Mouse (Mus musculus) olfactory bulb, adult 2 months (tissue): ENCODE results near the gene Prpf4.

Experiments
- CTCF ChIP-seq: fragments of 200-500 bp; IDR thresholded peaks from 2 replicates; pipeline ENCODE4 v1.5.1; 2012; ENCODE audit warnings: low read depth, mild to moderate bottlenecking, low read length, moderate library complexity; ENCODE audit not compliant: insufficient read depth
- POLR2A ChIP-seq: fragments of 200-500 bp; IDR thresholded peaks from 2 replicates; pipeline ENCODE4 v1.6.1; 2012; ENCODE audit warnings: mild to moderate bottlenecking, low read depth, low read length, moderate library complexity; ENCODE audit not compliant: insufficient read depth

DNA sequence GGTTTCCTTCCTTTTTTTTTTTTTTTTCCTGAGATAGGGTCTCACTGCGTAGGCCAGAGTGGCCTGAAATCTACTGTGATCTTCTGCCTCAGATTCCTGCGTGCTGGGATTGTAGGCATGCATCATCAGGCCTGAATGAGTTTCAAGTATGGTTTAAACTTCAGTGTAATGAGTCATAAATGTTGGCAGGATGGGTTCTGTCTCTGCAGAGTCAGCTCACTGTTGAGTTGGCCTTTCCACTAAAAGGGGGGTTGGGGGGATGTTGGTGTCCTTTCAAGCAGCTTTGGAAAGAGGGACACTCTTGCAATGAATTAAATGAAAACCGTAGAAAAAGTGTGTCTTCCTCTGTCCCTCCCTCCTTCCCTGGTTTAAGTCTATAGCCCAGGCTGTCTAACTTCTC is 9.6 kb upstream of the Prpf4 start:
- TF ChIP-seq CTCF: no peak
- no peak for TF ChIP-seq POLR2A
